Mouse (Mus musculus): Measurements from ENCODE around the gene 2810004N23Rik.

DNA sequence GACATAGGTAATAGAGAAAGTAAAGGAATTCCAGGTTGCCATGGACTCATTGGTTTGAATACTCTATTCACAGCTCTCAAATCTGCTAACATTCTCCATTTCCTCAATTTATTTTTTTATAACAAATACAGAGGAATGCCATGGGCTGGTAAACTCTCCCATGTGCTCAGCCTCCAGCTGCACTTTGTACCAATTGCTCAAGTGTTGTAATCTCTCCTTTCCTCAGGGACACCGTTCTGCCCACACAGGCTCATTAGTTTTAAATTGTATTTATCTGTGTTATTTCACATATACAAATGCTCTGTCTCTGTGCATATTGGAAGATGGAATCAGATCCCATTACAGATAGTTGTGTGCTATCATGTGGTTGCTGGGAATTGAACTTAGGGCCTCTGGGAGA is 9.4 kb downstream of the 2810004N23Rik start:
- TF ChIP-seq POLR2A (IDR thresholded peaks at IDR 0.05; ENCODE audit: extremely low read depth, insufficient read depth, low read length), result no peak
- TF ChIP-seq CTCF (IDR thresholded peaks at IDR 0.05; ENCODE audit: extremely low read depth, insufficient read depth, low read length), result no peak

Data from cortical plate, adult 2 months (tissue).